Mouse (Mus musculus): ENCODE data around the gene Nlgn1.

- no peak for TF ChIP-seq CTCF (IDR thresholded peaks at IDR 0.05)
- no peak for TF ChIP-seq POLR2A (IDR thresholded peaks at IDR 0.05; ENCODE audit: insufficient read depth, low read depth, low read length)
- TF ChIP-seq EP300 (IDR thresholded peaks at IDR 0.05; ENCODE audit: insufficient read depth, low read depth, low read length): no peak
These were observed 656.4 kb downstream of the Nlgn1 start for GRCm38 (mm10) chr3:25675888-25676287.
